Comparison of ENCODE assay signal across 23 mouse cellular contexts in genomic region chr12:75740451-75740850, GRCm38 (mm10).
"Had no signal": no experiment of that assay in that cellular context is flagged by ENCODE, and none has a peak within 500 bp of the region (broad histone marks: within the 10 kb centered on the region; RNA-seq: fewer than 3 reads in every experiment).

No protein-coding gene starts in this region.

- ATAC-seq: forebrain, postnatal 0 days; hindbrain, postnatal 0 days had no signal

- DNase-seq: forebrain, postnatal 0 days; gastrocnemius, postnatal 14 days; gastrocnemius, postnatal 36 days; heart, adult 11 months; heart, adult 2 months; heart, postnatal 14 days; heart, postnatal 36 days; kidney, adult 18-20 months; kidney, postnatal 14 days; kidney, postnatal 4 days; liver, embryonic 13.5 days had no signal

- H3K9me3 ChIP-seq: heart, embryonic 13.5 days; heart, embryonic 15.5 days; hindbrain, embryonic 13.5 days; hindbrain, embryonic 15.5 days; limb, embryonic 10.5 days; limb, embryonic 12.5 days; liver, embryonic 13.5 days had no signal

- H3K4me2 ChIP-seq: heart, embryonic 11.5 days; heart, embryonic 13.5 days; heart, embryonic 15.5 days; hindbrain, embryonic 13.5 days; hindbrain, embryonic 15.5 days; limb, embryonic 12.5 days; liver, embryonic 11.5 days; liver, embryonic 13.5 days had no signal

- H3K9ac ChIP-seq: forebrain, postnatal 0 days; heart, embryonic 13.5 days; heart, embryonic 15.5 days; hindbrain, embryonic 13.5 days; hindbrain, embryonic 15.5 days; limb, embryonic 12.5 days; liver, embryonic 13.5 days had no signal

- H3K36me3 ChIP-seq: heart, embryonic 13.5 days; heart, embryonic 15.5 days; hindbrain, embryonic 13.5 days; hindbrain, embryonic 15.5 days; limb, embryonic 10.5 days; limb, embryonic 12.5 days; liver, embryonic 13.5 days had no signal

- H3K4me1 ChIP-seq: hindbrain, embryonic 13.5 days; hindbrain, embryonic 15.5 days; limb, embryonic 12.5 days had no signal

- H3K27ac ChIP-seq: heart, adult 2 months; heart, embryonic 13.5 days; heart, embryonic 15.5 days; hindbrain, embryonic 13.5 days; hindbrain, embryonic 15.5 days; hindbrain, postnatal 0 days; kidney, postnatal 0 days; layer of hippocampus, adult 2 months; left cerebral cortex, adult 2 months; limb, embryonic 10.5 days; limb, embryonic 12.5 days; liver, embryonic 13.5 days had no signal

- H3K4me3 ChIP-seq: heart, adult 2 months; heart, embryonic 13.5 days; heart, embryonic 15.5 days; hindbrain, embryonic 13.5 days; hindbrain, embryonic 15.5 days; layer of hippocampus, adult 2 months; left cerebral cortex, adult 2 months; limb, embryonic 10.5 days; limb, embryonic 12.5 days; liver, embryonic 13.5 days had no signal

- H3K27me3 ChIP-seq: heart, embryonic 13.5 days; heart, embryonic 15.5 days; hindbrain, embryonic 15.5 days; limb, embryonic 12.5 days; liver, embryonic 13.5 days had no signal
